Mouse (Mus musculus): ENCODE data around the gene Cldn10. TPM values are rescaled to one million over a fixed set of nuclear protein-coding genes. Genes with fewer than 3 reads are reported as not detected.

The Cldn10 gene
- polyA plus RNA-seq, 1 experiment, result not detected

DNA sequence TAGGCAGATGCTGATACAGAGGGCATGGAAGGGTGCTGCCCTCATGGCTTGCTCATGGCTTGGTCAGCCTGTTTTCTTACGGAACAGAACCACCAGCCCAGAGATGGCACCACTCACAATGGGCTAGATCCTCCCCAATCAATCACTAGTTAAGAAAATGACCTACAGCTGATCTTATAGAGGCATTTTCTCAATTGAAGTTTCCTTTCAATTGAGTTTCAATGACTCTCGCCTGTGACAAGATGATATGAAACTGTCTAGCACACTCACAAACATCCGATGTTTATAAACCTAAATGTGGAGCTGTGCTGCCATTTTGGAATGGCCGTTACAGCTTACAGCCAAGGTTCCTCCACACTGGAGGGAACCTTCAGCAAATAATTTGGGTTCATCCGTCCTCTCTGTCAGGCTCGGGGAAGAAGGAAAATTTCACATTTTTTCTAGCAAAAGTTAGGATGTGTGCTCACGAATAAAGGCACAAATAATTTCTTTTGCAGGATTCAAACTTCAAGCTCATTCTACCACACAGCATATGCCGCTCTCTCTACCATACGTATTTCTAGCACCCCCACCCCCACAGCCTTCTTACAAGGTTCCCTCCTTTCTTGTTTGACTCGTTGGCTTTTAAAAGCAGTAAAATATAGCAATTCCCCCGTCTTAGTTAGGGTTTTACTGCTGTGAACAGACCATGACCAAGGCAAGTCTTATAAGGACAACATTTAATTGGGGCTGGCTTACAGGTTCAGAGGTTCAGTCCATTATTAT is 41.8 kb downstream of the Cldn10 start:
- Histone ChIP-seq H3K36me3 (ENCODE audit: control insufficient read depth) (no peaks in the 10 kb centered on the region), H3K4me3 (replicated peaks) (no peak overlapping the region), H3K27me3 (ENCODE audit: control insufficient read depth) (no peaks in the 10 kb centered on the region), H3K9me3 (ENCODE audit: control insufficient read depth, low read length) (no peaks in the 10 kb centered on the region), H3K4me1 (ENCODE audit: control insufficient read depth) (no peaks in the 10 kb centered on the region)
- TF ChIP-seq GATA1 (IDR thresholded peaks at IDR 0.05; ENCODE audit: low read length) (no peak), TAL1 (IDR thresholded peaks at IDR 0.05; ENCODE audit: low read length) (no peak)

DNA sequence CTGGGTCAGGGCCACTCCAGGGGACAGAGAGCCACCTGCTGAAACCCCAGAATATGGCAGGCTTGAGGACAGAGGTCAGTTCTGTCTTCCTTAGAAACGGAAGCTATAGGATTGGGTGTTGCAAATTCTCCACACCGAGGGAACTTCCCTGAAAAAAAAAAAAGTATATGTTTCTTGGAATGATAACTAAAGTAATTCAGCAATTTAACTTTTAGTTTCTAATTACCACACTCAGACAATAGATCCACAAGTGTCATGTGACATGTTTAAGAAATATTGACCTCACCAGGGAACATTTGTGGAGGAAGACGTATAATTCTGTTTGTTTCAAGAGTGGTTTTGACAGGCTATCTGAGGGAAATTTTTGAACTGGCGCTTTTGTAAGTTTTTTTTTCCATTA is 43.9 kb downstream of the Cldn10 start:
- no peak overlapping the region for H3K4me3 ChIP-seq (replicated peaks)
- no peaks in the 10 kb centered on the region for H3K36me3 ChIP-seq (ENCODE audit: control insufficient read depth)
- no peaks in the 10 kb centered on the region for H3K27me3 ChIP-seq (ENCODE audit: control insufficient read depth)
- TF ChIP-seq TAL1 (IDR thresholded peaks at IDR 0.05; ENCODE audit: low read length) (no peak), GATA1 (IDR thresholded peaks at IDR 0.05; ENCODE audit: low read length) (no peak)
- H3K4me1 ChIP-seq (ENCODE audit: control insufficient read depth), result peaks cover 2% of the 10 kb centered on the region; the same call in 1 of the 2 replicates
- H3K9me3 ChIP-seq (ENCODE audit: control insufficient read depth, low read length), result no peaks in the 10 kb centered on the region

DNA sequence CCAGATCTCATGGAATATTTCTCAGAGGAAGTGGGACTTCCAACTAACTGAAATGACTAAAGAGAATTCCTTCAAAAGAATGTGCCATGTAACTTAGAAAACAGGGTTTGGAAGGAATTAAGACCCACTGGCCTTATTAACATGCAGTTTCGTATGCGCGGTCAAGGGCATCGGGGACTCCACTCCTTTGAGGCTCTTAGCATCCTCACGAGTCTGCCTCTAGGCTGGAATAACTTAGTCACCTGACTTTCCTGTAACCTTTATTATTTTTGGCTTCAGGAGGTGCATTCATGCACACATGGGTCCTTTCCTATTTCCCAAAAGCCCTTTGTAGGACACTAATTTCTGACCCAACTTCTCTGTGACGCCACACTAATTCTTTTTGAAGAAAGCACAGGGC is 45.5 kb downstream of the Cldn10 start:
- H3K27me3 ChIP-seq (ENCODE audit: control insufficient read depth), result no peaks in the 10 kb centered on the region
- H3K4me3 ChIP-seq (replicated peaks), result no peak overlapping the region
- no peaks in the 10 kb centered on the region for H3K9me3 ChIP-seq (ENCODE audit: control insufficient read depth, low read length)
- no peaks in the 10 kb centered on the region for H3K36me3 ChIP-seq (ENCODE audit: control insufficient read depth)
- TF ChIP-seq TAL1 (IDR thresholded peaks at IDR 0.05; ENCODE audit: low read length) (no peak), GATA1 (IDR thresholded peaks at IDR 0.05; ENCODE audit: low read length) (no peak)
- H3K4me1 ChIP-seq (ENCODE audit: control insufficient read depth), result peaks cover 6% of the 10 kb centered on the region

DNA sequence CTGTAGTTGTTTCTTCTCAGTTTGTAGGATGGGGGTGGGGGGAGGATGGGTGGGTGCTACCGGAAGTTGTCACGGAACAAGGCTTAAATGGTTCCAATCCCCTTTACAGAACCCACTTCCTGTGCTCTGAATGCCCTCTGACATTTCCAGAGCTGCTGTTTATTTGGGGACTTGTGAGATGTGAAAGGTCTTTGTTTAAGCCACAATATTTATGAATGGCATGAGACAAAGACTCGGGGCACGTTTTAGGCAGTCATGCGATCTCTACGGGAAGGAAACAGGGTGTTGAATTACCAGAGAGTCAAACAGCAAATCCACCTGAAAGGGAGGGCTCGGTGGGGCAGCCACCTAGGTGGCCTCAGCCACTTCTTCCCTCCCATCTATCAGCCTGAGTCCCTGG is 46.6 kb downstream of the Cldn10 start:
- no peaks in the 10 kb centered on the region for H3K9me3 ChIP-seq (ENCODE audit: control insufficient read depth, low read length)
- H3K36me3 ChIP-seq (ENCODE audit: control insufficient read depth), result no peaks in the 10 kb centered on the region
- TF ChIP-seq TAL1 (IDR thresholded peaks at IDR 0.05; ENCODE audit: low read length) (no peak), GATA1 (IDR thresholded peaks at IDR 0.05; ENCODE audit: low read length) (no peak)
- H3K4me1 ChIP-seq (ENCODE audit: control insufficient read depth), result peaks cover 6% of the 10 kb centered on the region
- H3K4me3 ChIP-seq (replicated peaks), result no peak overlapping the region
- H3K27me3 ChIP-seq (ENCODE audit: control insufficient read depth), result no peaks in the 10 kb centered on the region

DNA sequence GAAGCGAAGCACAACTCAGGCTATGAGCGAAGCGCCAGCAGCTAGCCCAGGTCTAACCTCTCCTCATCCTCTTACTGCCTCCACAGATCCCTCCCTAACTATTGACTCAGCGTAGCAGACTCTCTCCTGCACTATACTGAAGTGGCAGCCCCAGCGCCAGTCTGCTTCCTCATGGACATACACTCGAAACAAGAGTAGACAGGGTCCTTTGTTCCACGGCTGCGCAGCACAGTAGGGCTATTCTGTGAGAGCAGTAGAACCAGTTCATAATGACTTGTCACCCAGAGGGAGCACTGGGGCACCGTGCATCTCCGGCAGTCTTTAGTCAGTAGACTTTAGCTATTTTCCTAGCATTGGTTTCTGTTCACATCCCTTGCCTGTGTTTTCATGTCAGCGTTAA is 48.4 kb downstream of the Cldn10 start:
- TF ChIP-seq TAL1 (IDR thresholded peaks at IDR 0.05; ENCODE audit: low read length) (no peak), GATA1 (IDR thresholded peaks at IDR 0.05; ENCODE audit: low read length) (no peak)
- H3K9me3 ChIP-seq (ENCODE audit: control insufficient read depth, low read length), result peaks cover 6% of the 10 kb centered on the region; the same call in 1 of the 2 replicates
- peaks cover 6% of the 10 kb centered on the region for H3K4me1 ChIP-seq (ENCODE audit: control insufficient read depth)
- no peaks in the 10 kb centered on the region; the same call in 1 of the 2 replicates for H3K27me3 ChIP-seq (ENCODE audit: control insufficient read depth)
- H3K4me3 ChIP-seq (replicated peaks), result no peak overlapping the region
- H3K36me3 ChIP-seq (ENCODE audit: control insufficient read depth), result no peaks in the 10 kb centered on the region

DNA sequence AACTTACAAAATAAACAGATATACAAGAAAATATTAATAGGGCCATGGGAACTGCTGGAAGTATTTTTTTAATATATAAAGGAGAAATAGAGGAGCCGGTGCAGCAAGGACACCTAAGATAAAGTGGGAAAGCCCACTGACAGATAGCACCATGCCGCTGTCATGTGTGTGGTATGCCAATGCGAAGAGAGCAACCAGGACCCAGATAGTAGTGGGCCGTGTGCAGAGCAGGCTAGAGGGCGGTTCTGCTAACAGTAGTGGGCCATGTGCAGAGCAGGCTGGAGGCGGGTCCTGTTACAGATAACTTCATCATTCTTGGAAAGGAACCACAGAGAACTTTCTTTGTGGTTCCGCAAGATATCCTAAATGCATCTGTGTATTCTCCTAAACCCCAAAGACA is 49.0 kb downstream of the Cldn10 start:
- H3K27me3 ChIP-seq (ENCODE audit: control insufficient read depth), result no peaks in the 10 kb centered on the region; the same call in 1 of the 2 replicates
- peaks cover 6% of the 10 kb centered on the region; the same call in 1 of the 2 replicates for H3K9me3 ChIP-seq (ENCODE audit: control insufficient read depth, low read length)
- peaks cover 6% of the 10 kb centered on the region for H3K4me1 ChIP-seq (ENCODE audit: control insufficient read depth)
- TF ChIP-seq TAL1 (IDR thresholded peaks at IDR 0.05; ENCODE audit: low read length) (no peak), GATA1 (IDR thresholded peaks at IDR 0.05; ENCODE audit: low read length) (no peak)
- H3K4me3 ChIP-seq (replicated peaks), result no peak overlapping the region
- H3K36me3 ChIP-seq (ENCODE audit: control insufficient read depth), result no peaks in the 10 kb centered on the region

DNA sequence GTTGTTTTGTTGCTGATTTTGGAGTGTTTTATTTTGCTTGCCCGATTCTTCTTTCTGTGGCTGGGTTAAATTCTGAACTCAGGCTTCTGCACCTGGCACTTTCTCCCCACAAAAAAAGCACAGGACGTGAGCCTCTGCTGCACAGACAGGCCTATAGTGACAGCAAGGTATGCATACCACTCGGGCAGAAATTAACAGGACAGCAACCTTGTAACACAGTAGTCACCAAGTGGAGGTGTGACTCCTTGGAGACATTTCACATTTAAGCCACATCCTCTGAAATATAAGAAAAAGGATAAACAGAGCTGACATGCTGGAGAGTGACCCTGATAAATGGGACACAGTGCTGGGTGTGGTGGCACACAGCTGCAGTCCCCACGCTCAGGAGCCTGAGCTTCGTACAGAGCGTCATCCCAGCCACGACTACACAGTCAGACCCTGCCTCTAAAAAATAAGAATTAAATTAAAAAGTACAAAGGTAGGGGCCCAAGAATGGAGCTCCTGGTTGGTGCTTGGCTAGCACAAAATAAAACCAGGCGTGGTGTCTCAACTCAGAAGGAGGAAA is 50.9 kb downstream of the Cldn10 start:
- Histone ChIP-seq H3K4me3 (replicated peaks) (no peak overlapping the region), H3K27me3 (ENCODE audit: control insufficient read depth) (no peaks in the 10 kb centered on the region; the same call in 1 of the 2 replicates), H3K9me3 (ENCODE audit: control insufficient read depth, low read length) (peaks cover 6% of the 10 kb centered on the region; the same call in 1 of the 2 replicates), H3K36me3 (ENCODE audit: control insufficient read depth) (no peaks in the 10 kb centered on the region), H3K4me1 (ENCODE audit: control insufficient read depth) (peaks cover 6% of the 10 kb centered on the region)
- no peak for TF ChIP-seq TAL1 (IDR thresholded peaks at IDR 0.05; ENCODE audit: low read length)
- no peak for TF ChIP-seq GATA1 (IDR thresholded peaks at IDR 0.05; ENCODE audit: low read length)

DNA sequence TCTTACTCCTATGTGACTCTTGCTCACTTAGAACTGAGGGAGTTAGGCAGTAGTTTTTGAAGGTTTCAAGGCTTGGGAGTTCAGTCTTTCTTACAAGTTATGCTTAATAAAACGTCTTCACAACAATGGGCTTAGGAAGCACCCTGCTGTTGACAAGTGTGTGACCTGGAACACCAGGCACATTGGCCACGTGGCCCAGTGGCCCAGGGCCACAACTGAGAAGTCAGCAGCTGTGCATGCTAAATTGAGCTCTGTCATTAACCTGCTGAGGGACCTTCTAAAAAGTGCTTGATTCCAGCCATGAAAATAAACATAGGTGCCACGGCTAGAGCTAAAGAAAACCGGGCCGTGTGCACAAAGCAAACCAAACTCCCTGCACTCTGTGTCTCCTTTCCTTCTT is 51.7 kb downstream of the Cldn10 start:
- H3K36me3 ChIP-seq (ENCODE audit: control insufficient read depth), result no peaks in the 10 kb centered on the region
- H3K27me3 ChIP-seq (ENCODE audit: control insufficient read depth), result no peaks in the 10 kb centered on the region; the same call in 1 of the 2 replicates
- no peak overlapping the region for H3K4me3 ChIP-seq (replicated peaks)
- H3K4me1 ChIP-seq (ENCODE audit: control insufficient read depth), result peaks cover 7% of the 10 kb centered on the region
- TF ChIP-seq TAL1 (IDR thresholded peaks at IDR 0.05; ENCODE audit: low read length), result no peak
- TF ChIP-seq GATA1 (IDR thresholded peaks at IDR 0.05; ENCODE audit: low read length), result no peak
- peaks cover 6% of the 10 kb centered on the region; the same call in 1 of the 2 replicates for H3K9me3 ChIP-seq (ENCODE audit: control insufficient read depth, low read length)

DNA sequence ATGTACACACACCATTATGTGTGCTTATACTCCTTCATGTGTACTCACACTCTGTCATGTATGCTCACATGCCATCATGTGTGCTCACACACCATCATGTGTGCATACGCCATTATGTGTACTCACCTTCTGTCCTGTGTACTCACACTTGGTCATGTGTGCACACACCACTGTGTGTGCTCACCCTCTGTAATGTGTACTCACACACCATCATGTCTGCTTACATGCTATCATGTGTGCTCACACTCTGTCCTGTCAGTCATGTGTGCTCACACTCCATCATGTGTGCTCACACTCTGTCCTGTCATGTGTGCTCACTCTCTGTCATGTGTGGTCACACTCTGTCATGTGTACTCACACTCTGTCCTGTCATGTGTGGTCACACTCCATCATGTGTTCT is 52.3 kb downstream of the Cldn10 start:
- Histone ChIP-seq H3K27me3 (ENCODE audit: control insufficient read depth) (peaks cover 2% of the 10 kb centered on the region; the same call in 1 of the 2 replicates), H3K4me3 (replicated peaks) (no peak overlapping the region), H3K36me3 (ENCODE audit: control insufficient read depth) (no peaks in the 10 kb centered on the region), H3K4me1 (ENCODE audit: control insufficient read depth) (peaks cover 12% of the 10 kb centered on the region), H3K9me3 (ENCODE audit: control insufficient read depth, low read length) (peaks cover 6% of the 10 kb centered on the region; the same call in 1 of the 2 replicates)
- TF ChIP-seq GATA1 (IDR thresholded peaks at IDR 0.05; ENCODE audit: low read length) (no peak), TAL1 (IDR thresholded peaks at IDR 0.05; ENCODE audit: low read length) (no peak)

Data from erythroblast, embryonic 14.5 days (primary cell).